Mouse (Mus musculus) liver, postnatal 0 days (tissue): Measurements from ENCODE around the gene Cxcr5.

Source experiments
- CTCF ChIP-seq: sonication (generic); IDR thresholded peaks from 2 replicates; pipeline ENCODE4 v1.5.1; 2016; ENCODE audit warnings: antibody characterized with exemption, low read depth
- EP300 ChIP-seq: IDR thresholded peaks from 2 replicates; pipeline ENCODE4 v1.6.1; 2016; ENCODE audit warnings: antibody characterized with exemption, low read depth, mild to moderate bottlenecking

GRCm38 (mm10) chr9:44510872-44511601 is 50.6 kb downstream of the Cxcr5 start:
- TF ChIP-seq CTCF (no peak), EP300 (no peak)
